Mouse (Mus musculus) MN1 (cell line): ENCODE data around the gene Atp8b3.
A peak's percentile ranks its signal among the peaks of the same experiment; 100 is the strongest.

Source experiments
- DNase-seq: peaks from one replicate; pipeline ENCODE4 v3.0.0-alpha.2; 2016; ENCODE audit warnings: low spot score

Gene Atp8b3

GRCm38 (mm10) chr10:80538710-80539394 lies at the start of gene Atp8b3:
TSS of gene Atp8b3 (minus strand) at chr10:80539124.
- DNase-seq = peak; percentile 89

DNA sequence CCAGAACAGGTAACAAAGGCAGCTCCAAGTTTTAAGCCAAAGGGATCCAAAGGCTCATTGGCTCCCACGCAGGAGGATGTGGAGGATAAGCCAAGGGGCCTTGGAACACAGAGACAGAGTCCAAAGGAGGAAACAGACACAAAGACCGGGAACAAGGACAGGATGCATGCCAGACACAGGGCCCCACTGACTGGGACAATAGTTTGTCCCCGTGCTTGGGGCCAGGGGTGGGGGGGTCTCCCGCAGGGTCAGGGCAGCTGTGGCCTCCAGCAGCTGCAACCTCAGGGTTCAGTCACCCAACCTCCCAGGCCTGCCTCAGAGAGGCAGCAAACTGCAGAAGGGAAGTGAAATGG lies 48.4 kb upstream of the Atp8b3 start:
- DNase-seq = no peak

- no peak for DNase-seq
Measured at GRCm38 (mm10) chr10:80586407-80587304, 47.7 kb upstream of the Atp8b3 start.

DNA sequence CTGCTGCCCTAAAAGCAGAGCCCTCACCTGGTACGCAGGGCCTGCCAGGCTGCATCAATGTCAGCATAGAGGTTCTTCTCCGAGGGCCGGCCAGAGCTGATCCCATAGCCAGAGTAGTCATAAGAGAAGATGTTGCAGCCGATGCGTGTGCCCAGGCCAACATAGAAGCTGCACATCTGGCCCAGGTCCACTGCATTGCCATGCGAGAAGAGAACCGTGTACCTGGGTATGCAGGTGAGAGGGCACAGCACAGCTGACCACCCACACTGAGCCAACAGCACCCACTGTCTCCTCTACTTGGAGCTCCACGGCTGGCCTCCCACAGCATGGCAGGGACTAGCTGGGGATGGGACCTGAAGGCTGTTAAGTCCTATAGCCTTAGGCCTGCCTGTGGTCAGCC lies 46.7 kb upstream of the Atp8b3 start:
- no peak for DNase-seq

- DNase-seq = no peak
Measured at GRCm38 (mm10) chr10:80584642-80585552, 46.0 kb upstream of the Atp8b3 start.

DNA sequence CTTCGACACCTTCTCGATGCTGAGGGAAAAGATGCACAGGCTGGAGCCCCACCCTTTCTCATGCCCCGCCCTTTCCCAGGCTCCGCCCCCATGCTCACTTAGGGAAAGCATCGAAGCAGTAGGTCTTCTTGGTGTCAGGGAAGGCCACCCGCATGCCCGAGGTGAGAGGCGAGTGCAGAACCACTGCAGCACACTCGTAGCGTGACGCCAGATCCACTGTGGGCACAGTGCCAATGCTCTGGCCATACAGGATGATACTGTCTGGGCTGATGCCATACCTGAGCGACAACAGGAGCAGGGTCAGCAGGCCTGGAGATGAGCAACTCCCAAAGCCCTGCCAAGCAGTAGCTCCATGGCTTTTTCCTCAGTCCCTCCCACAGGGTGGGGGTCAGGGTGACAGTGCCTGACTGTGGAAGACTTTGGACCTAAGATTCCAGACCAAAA lies 45.1 kb upstream of the Atp8b3 start:
- DNase-seq = peak; percentile 80

- DNase-seq = no peak
Measured at GRCm38 (mm10) chr10:80583047-80583446, 44.1 kb upstream of the Atp8b3 start.

DNA sequence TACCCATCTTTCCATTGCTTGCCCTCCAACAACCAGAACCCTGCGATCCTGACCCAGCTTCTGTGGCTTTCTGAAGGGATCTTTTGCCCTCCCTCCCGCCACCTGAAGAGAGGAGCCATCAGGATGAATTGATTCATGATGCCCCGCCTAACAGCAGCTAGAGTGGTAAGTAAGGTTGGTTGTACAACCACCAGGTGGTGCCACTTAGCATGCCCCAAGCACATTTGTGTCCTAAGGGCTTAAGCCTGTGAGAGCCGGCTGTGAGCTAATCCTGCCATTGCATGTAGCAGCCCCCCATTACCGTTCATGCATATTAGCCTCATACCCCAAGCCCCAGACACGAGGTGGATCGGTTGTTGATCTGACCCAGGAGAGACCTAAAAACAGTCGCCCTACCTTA lies 40.0 kb upstream of the Atp8b3 start:
- DNase-seq = peak; percentile 90

- DNase-seq = peak; percentile 89
Measured at GRCm38 (mm10) chr10:80578131-80578750, 39.3 kb upstream of the Atp8b3 start.

DNA sequence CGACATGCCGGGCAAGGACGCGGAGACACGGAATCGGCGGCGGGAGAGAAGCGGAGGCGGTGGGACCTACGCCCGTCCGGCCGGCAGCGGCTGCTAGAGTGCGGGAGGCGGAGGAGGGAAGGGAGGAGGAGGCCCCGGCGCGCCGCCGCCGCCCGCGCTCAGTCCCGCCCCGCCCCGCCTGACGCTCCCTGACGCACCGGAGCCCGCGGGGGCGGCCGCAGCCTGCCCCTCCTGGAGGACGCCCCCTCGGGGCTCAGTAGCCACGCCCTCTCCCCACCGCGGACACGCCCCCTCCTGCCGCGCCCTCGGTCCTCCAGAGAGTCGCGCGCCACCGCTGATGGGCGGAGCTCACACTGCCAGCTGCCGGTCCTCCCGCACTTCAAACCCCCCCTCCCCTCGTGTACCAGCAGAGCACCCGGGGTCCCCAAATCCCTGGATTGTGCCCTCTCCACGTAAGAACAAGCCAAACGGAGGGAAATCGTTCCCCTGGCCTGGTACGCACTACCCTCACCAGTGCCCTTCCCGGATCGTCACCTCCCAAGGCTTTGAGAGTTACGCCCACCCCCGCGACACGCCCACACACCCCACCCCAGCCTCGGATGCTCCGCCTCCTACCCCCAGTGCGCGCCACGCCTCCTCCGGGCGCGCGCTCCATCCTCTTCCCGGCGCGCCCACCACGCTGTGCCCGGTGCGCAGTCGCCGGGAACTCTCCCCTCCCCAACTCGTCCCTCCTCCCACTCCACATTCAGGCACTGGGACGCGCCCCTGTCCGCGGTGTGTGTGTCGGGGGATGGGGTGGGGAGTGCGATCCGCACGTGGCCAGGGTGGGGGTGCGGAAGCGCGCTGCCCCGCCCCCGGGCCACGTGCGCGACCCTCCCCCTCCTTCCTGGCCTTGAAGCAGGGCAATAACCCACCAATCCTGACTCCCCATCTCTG lies 38.5 kb upstream of the Atp8b3 start, which contains the start of gene Klf16:
Klf16 (minus strand) TSS at position 127 of the 936 bp plus-strand sequence.
- DNase-seq = peak; percentile 96

GRCm38 (mm10) chr10:80576351-80577194 lies 37.6 kb upstream of the Atp8b3 start:
- DNase-seq = peak; percentile 75

DNA sequence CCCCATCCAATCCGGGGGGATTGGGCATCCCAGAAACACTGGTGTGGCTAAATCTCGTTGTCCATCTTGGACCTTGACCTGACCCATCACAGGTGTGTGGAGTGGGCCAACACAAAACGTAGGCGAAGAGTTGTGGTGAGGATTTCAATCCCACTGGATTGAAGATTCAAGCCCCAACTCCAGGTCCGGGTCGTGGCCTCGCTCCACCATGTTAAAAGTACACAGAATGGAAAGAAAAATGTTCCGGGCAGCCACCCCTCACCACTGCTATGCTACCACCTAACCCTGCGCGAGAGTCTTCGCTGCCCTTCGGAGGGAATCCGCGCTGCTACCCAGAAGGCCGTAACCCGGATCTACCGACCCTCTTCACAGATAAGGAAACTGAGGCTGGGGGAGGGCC lies 37.0 kb upstream of the Atp8b3 start:
- DNase-seq = no peak

- no peak for DNase-seq
Measured at GRCm38 (mm10) chr10:80574896-80575295, 36.0 kb upstream of the Atp8b3 start.

DNA sequence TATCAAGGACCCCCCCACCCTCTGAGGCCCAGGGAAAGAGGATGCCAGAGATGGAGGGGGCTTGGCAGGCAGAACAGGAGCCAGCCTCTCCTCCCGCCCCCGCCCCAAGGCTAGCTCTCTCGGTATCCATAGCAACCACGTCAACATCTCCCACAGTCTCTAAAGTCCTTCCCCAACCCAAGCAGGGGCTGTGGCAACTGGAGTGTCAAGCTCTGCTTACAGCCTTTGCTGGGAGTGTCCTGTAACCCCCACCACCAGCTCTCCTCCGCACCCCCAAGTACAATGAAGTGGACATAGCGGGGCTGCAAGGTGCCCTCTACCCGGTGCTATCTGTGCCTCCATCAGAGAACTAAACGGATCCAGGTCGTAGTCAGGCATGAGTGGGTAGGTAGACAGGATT lies 35.0 kb upstream of the Atp8b3 start:
- peak; percentile 48 for DNase-seq

GRCm38 (mm10) chr10:80572477-80572876 lies 33.6 kb upstream of the Atp8b3 start:
- no peak for DNase-seq

GRCm38 (mm10) chr10:80570871-80571836 lies 32.2 kb upstream of the Atp8b3 start:
- no peak for DNase-seq

DNA sequence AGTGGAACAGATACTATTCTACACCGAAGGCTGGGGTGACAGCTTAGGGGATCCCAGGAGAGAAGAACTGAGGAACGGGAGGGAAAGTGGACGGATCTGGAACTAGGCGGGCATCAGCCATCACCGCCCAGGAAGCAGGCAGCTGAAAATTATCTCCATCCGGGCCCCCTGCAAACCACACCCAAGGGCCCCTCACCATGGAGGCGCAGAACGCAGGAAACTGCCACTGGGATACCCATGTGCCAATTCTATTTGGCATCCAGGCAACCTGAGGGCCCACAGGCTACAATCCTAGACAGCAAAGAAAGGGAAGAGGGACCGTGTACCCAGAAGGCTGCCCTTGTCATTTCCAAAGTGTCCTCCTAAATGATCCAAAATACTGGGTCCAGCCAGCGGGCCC lies 31.5 kb upstream of the Atp8b3 start:
- no peak for DNase-seq

DNA sequence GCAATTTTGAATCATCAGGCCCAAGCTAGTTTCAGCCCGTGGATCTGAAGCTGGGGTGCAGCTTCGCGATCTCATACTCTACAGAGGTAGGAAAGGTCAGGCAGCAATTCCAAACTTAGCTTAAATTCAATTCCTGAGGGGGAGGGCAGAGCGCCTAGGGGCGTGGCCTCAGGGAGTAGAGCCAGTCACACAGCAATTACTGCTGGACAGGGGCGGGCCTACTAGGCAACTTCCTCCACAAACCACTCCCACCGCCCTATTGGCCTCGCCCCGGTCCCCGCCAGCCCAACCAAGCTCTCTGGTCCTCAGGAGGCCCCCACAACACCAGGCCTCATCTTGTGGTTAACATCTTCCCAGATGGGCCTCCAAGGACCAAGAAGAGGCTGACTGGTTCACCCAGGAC lies 30.7 kb upstream of the Atp8b3 start:
- no peak for DNase-seq
